Mouse (Mus musculus): ENCODE results near the gene Zfp444.

DNA sequence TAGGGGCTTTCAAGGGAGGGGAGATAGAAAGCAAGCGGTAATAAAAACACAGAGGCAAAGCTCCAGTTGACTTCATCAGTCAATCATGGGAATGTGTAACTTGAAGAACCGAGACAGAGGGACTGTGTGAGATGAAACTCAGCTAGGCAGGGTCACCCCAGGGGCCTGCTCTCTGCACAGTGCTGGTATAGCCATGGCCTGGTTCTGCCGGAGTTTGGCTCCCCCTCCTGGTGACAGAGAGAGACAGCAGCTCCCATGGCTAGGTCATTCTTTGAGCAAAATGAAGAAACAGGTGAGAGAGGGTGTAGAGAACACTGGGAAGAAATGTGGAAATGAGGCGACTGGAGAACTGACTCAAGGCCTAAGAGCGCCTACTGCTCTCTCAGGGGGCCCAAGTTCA lies 22.1 kb downstream of the Zfp444 start:
- TF ChIP-seq EP300 (IDR thresholded peaks at IDR 0.05; ENCODE audit: low read depth) (no peak), CTCF (IDR thresholded peaks at IDR 0.05; ENCODE audit: low read depth) (peak; percentile 91)

Measured in liver, postnatal 0 days (tissue).